Mouse (Mus musculus): ENCODE results near the gene Pop4.

Gene Pop4

DNA sequence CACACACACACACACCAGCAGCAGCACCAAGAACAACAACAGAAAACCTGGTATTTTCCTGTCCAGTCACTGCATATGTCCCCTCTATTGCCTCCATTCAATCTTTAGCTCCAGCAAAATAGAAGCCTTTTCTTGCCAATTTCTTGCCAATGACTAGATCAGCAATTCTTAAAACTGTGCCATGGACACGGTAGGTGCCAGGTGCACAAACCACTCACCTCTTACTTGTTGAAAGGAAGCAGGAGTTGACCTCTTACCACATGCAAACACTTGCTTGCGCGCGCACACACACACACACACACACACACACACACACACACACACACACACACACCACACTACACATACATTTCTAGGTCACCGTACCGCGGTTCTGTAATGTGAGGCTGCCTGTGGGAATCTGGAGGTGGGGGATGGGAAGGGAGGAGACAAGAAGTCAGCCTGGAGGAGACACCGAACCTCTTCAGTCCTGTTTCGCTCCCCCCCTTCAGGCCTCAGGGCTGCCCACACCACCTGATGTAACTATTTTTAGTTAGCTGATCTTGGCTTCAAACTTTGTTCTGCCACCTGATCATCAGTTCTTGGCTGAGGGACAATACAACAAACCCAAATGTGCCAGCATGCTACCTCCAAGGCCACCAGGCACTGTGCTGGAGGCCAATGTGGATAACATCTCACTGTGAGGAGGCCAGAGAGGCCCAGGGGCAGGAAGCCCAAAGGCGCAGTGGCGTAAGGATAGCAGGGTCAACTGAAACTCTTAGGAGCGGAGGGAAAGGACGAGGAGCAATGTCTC is 46.5 kb downstream of the Pop4 start:
- intact Hi-C loops (cut with DNase I) = loop anchor here (5.0 kb wide), 1 partner anchor 43 kb away; no protein-coding TSS in a partner anchor

GRCm38 (mm10) chr7:38220866-38221265 is 50.4 kb downstream of the Pop4 start:
- intact Hi-C loops (cut with DNase I) = no loop called here

GRCm38 (mm10) chr7:38219526-38219925 is 51.7 kb downstream of the Pop4 start:
- intact Hi-C loops (cut with DNase I) = no loop called here

DNA sequence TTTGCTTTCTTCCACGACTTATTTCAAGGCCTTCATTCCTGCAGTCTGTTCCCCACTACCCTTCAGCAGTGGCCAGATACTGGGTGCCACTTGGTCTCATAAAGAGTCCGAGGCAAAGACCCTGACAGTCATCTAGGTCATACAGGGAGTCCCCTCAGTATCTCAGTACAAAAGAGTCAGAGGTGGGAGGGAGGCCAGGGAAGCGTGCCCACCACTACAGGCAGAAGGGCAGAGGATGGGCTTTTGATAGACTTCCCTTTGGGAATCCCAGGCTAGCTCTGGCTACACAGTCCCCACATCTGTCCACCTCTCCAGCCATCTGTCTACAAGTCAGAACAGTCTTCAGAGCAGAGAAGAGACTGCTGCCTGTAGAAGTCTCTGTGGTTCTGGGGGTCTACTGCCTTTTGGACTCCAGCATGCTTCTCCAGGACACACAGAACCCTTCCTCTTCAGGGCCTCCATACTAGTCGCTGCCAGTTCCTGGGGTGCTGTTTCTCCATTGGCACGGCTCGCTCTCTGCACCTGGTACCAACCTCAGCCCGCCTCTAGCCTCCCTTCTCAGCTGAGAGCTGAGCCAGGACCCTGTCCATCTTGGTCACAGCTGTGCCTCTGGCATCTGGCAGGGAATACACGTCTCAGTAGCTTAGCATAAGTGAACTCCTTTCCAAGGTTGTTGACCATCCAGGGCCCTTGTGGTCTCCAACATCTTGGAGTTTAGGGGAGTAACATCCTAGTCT is 52.4 kb downstream of the Pop4 start:
- intact Hi-C loops (cut with DNase I) = no loop called here

DNA sequence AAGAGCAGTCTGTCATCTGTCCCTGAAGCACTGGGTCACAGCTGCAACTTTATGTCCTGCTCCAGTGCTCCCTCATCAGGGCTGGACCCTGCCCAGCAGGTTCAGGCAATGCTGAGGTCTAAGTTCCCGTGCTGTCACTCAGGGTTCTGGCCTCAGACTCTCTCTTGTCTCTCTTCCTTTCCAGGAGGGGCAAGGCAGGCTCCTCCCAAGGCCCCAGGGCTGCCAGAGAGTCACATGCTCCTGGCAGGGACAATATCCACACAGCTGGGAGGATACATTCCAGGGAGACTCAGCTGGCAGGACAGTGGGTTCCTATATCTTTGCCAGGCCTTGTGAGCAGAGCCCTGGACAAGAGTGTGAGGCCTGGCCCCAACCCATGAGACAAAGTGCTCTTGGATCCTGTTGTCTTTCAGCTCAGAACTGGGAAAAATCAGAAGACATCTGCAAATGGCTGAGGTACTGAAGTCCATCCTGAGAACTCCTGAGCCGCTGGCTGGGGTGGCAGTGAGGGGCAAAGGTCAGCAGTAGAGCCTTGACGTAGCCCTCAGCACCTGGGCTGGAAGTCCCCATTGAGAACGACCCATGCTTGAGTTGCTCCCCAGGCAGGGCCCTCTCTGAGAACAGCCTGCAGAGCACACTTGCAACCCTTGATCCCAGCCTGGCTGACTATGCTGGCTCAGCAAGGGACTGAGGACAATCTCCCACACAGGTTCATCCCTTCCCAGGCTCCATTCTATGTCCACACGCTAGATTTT is 53.6 kb downstream of the Pop4 start:
- intact Hi-C loops (cut with DNase I) = no loop called here

DNA sequence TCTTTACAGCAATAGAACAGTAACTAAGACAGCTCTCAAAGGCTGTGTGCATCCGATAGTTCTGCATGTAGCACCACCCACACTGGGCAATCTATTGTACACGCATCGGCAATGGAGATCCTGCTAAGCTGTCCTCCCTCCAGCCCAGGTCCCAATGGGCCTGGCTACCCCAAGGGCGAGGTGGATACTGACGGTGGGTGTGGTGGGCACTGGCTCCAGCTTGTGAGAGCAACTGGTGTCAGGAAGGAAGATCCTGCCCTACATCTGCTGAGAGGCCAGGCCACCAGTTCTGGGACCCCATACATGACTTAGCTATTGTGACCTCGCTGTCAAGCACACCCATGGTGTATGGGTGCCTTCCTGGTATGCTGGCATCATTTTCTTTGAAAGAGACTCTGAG is 55.5 kb downstream of the Pop4 start:
- intact Hi-C loops (cut with DNase I) = no loop called here

DNA sequence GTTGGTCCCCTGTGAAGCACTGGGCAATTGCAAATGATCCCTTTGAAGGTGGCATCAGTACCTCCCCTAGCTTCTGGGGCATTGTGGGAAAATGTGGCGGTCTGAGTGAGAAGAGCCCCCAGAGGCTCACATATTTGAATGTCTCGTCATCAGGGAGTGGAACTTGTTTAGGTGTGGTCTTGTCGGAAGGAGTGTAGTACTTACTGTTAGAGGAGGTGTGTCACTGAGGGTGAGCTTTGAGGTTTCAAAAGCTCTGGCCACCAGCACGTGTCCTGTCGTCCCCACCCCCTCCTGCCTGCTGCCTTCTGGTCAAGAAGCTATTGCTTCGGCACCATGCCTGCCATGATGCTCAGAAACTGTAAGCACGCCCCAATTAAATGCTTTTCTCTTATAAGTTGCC is 55.9 kb downstream of the Pop4 start:
- intact Hi-C loops (cut with DNase I) = no loop called here

- intact Hi-C loops (cut with DNase I) = no loop called here
Measured at GRCm38 (mm10) chr7:38214473-38215214, 56.6 kb downstream of the Pop4 start.

DNA sequence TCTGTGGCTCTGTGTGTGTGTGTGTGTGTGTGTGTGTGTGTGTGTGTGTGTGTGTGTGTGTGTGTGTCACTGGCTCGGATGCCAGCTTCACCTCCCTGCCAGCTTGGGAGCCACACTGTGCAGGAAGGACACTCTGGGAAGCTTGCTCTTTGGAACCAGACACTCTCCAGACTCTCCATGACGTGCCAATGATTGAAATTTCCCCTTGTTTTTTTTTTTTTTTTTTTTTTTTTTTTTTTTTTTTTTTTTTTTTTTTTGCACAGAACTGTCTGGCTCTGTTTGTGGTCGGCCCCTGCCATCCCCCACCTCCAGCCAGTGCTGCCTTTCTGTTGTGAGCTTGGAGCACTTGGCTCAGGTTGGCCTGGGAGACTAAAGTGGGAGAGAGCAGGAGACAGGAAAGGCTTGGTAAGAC is 58.6 kb downstream of the Pop4 start:
- intact Hi-C loops (cut with DNase I) = no loop called here

All from adrenal gland (tissue).